Mouse (Mus musculus) hindbrain, embryonic 10.5 days (tissue): ENCODE data around the gene Ppp2r2c. TPM values are rescaled to one million over a fixed set of nuclear protein-coding genes. Genes with fewer than 3 reads are reported as not detected.

ENCODE experiments used
- DNase-seq: peaks from one replicate; pipeline ENCODE4 v3.0.0-alpha.2; 2017; ENCODE audit warnings: low spot score
- H3K27ac ChIP-seq: fragments of 300-500 bp; sonication (generic); 2 replicates; pipeline ENCODE4 v1.5.1; 2016; ENCODE audit warnings: mild to moderate bottlenecking, moderate library complexity
- H3K27me3 ChIP-seq: fragments of 300-500 bp; sonication (generic); 2 replicates; pipeline ENCODE4 v1.6.1; 2016; ENCODE audit warnings: mild to moderate bottlenecking; ENCODE audit not compliant: poor library complexity, insufficient read depth, severe bottlenecking
- H3K36me3 ChIP-seq: fragments of 300-500 bp; sonication (generic); 2 replicates; pipeline ENCODE4 v1.6.1; 2016; ENCODE audit warnings: mild to moderate bottlenecking, moderate library complexity
- H3K4me1 ChIP-seq: fragments of 300-500 bp; sonication (generic); replicated peaks from 2 replicates; pipeline ENCODE4 v1.6.1; 2016; ENCODE audit warnings: mild to moderate bottlenecking
- H3K4me3 ChIP-seq: fragments of 300-500 bp; sonication (generic); 2 replicates; pipeline ENCODE4 v1.5.1; 2016; ENCODE audit warnings: mild to moderate bottlenecking, moderate library complexity
- H3K9me3 ChIP-seq: fragments of 300-500 bp; sonication (generic); 2 replicates; pipeline ENCODE4 v1.6.1; 2016; ENCODE audit warnings: mild to moderate bottlenecking, moderate library complexity
- WGBS: fragments of 180-500 bp; shearing (Covaris S2); methylation state at CpG from one replicate; pipeline ENCODE4 v1.1.7; 2016; 5-methylcytosine and 5-hydroxymethylcytosine counted together
- polyA plus RNA-seq: library from polyadenylated mRNA; unstranded; fragments of >200 nt; fragmentation: Nextera tagmentation; extraction: Ambion mirVana; gene quantifications from 2 replicates; pipeline ENCODE4 v1.2.1, GENCODE M21; 2016

Ppp2r2c gene
- polyA plus RNA-seq, 1 experiment from 2014 or later: 1.1 TPM

DNA sequence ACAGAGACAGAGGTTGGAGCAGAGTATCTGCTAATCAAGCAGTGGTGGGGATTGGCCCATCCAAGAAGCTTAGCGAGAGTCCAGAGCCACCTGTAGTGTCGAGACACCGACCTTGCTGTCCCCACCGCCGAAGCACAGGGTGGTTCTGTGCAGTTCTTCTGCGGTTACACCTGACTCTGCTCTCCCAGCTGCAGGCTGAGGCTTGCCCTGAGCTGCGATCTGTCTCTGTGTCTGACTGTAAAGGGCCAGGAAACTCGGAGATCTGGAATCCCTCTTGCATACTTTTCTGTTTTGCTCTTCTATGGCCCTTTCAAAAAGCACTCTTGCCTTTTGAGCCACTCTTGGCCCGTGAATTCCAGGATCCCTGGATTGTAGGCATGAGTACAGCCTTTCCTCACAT, 36.4 kb downstream of the Ppp2r2c start:
- no peak for DNase-seq
- H3K4me3 ChIP-seq: no peak overlapping the region
- H3K27me3 ChIP-seq: no peaks in the 10 kb centered on the region
- peaks cover 3% of the 10 kb centered on the region; the same call in 1 of the 2 replicates for H3K9me3 ChIP-seq
- peaks cover 8% of the 10 kb centered on the region; the same call in 1 of the 2 replicates for H3K4me1 ChIP-seq
- no peaks in the 10 kb centered on the region for H3K36me3 ChIP-seq
- 83% methylated on average over 9 of the region's 9 CpGs for WGBS
- no peak overlapping the region for H3K27ac ChIP-seq

- H3K4me3 ChIP-seq: no peak overlapping the region
- H3K9me3 ChIP-seq: peaks cover 3% of the 10 kb centered on the region; the same call in 1 of the 2 replicates
- WGBS: 83% methylated on average over 8 of the region's 8 CpGs
- H3K36me3 ChIP-seq: no peaks in the 10 kb centered on the region
- no peak overlapping the region for H3K27ac ChIP-seq
- H3K27me3 ChIP-seq: no peaks in the 10 kb centered on the region
- H3K4me1 ChIP-seq: peaks cover 4% of the 10 kb centered on the region; the same call in 1 of the 2 replicates
- DNase-seq: no peak
These were observed 36.9 kb downstream of the Ppp2r2c start for GRCm38 (mm10) chr5:36905216-36905615.

GRCm38 (mm10) chr5:36907695-36908094, 39.4 kb downstream of the Ppp2r2c start:
- DNase-seq: no peak
- Histone ChIP-seq H3K4me3 (no peak overlapping the region), H3K36me3 (no peaks in the 10 kb centered on the region), H3K9me3 (peaks cover 2% of the 10 kb centered on the region; the same call in 1 of the 2 replicates), H3K27ac (no peak overlapping the region), H3K4me1 (peaks cover 7% of the 10 kb centered on the region; the same call in 1 of the 2 replicates), H3K27me3 (no peaks in the 10 kb centered on the region)
- 73% methylated on average over 10 of the region's 10 CpGs for WGBS

DNA sequence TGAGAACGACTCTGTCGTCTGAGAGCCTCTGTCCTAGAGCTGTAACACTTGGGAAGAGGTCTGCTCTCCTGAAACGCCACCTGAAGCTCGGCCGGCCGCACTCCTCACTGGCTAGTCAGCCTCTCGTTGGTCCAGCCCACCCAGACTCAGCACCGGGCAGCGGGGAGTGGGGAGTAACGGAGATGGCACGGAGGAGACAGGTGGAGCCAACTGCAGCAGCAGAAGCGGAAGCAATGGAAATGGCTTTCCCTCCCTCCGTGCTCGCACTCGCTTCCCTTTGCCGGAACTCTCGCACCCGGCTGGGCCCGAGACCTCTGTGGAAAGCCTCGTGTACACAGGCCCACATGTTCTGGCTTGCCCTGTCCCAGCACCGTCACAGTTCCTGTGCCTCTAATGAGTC, 41.2 kb downstream of the Ppp2r2c start:
- Histone ChIP-seq H3K9me3 (no peaks in the 10 kb centered on the region), H3K27ac (no peak overlapping the region), H3K27me3 (no peaks in the 10 kb centered on the region), H3K4me1 (peaks cover 7% of the 10 kb centered on the region; the same call in 1 of the 2 replicates), H3K4me3 (no peak overlapping the region), H3K36me3 (no peaks in the 10 kb centered on the region)
- 89% methylated on average over 21 of the region's 21 CpGs for WGBS
- no peak for DNase-seq

GRCm38 (mm10) chr5:36910980-36911379, 42.7 kb downstream of the Ppp2r2c start:
- H3K4me3 ChIP-seq: no peak overlapping the region
- WGBS: 42% methylated on average over 7 of the region's 7 CpGs
- no peaks in the 10 kb centered on the region for H3K9me3 ChIP-seq
- H3K4me1 ChIP-seq: peaks cover 12% of the 10 kb centered on the region; the same call in 1 of the 2 replicates
- H3K27ac ChIP-seq: no peak overlapping the region
- DNase-seq: no peak
- H3K36me3 ChIP-seq: no peaks in the 10 kb centered on the region
- H3K27me3 ChIP-seq: no peaks in the 10 kb centered on the region

- 75% methylated on average over 11 of the region's 11 CpGs for WGBS
- no peaks in the 10 kb centered on the region for H3K27me3 ChIP-seq
- no peak overlapping the region; the same call in 1 of the 2 replicates for H3K27ac ChIP-seq
- no peak for DNase-seq
- H3K4me3 ChIP-seq: no peak overlapping the region
- no peaks in the 10 kb centered on the region for H3K36me3 ChIP-seq
- H3K9me3 ChIP-seq: no peaks in the 10 kb centered on the region
- peaks cover 12% of the 10 kb centered on the region; the same call in 1 of the 2 replicates for H3K4me1 ChIP-seq
These were observed 43.5 kb downstream of the Ppp2r2c start for GRCm38 (mm10) chr5:36911759-36912352.

DNA sequence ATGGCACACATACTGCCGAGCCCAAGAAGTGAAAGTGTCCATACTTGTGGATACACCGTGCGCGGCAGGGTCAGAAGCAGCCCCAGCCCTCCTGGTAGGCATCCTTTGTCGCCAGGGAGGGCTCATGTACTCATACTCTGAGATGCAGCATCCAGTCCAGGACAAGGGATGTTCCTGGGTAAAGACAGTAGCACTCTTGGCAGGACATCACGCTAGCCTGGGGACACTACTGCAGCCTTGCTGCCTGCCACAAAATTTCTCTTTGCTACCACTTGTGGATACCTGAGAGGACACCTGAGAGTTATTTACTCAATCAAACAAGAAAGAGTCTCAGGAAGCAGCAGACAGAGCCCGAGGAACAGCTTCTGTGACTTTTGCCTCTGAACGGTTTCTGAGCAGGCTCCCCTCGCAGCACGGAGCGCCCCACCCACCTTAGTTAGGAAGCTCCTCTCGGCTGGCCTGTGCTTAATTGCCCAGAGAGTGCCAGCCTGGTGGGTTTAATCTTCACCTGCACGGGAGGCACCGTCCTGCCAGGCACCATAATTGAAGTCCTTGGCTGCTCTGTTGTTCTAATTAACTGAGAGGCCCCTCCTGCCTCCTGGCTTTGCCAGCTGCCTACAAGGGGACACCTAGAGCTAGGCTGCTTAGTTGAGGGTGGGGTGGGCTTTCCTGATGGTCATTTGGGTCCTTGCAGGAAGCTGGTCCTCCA, 44.4 kb downstream of the Ppp2r2c start:
- no peak overlapping the region for H3K27ac ChIP-seq
- H3K36me3 ChIP-seq: no peaks in the 10 kb centered on the region
- no peak overlapping the region for H3K4me3 ChIP-seq
- H3K4me1 ChIP-seq: peaks cover 12% of the 10 kb centered on the region; the same call in 1 of the 2 replicates
- WGBS: 70% methylated on average over 14 of the region's 14 CpGs
- DNase-seq: no peak
- H3K9me3 ChIP-seq: no peaks in the 10 kb centered on the region
- H3K27me3 ChIP-seq: no peaks in the 10 kb centered on the region

GRCm38 (mm10) chr5:36915256-36915655, 46.9 kb downstream of the Ppp2r2c start:
- H3K4me3 ChIP-seq: no peak overlapping the region
- H3K4me1 ChIP-seq: peaks cover 27% of the 10 kb centered on the region
- DNase-seq: no peak
- H3K36me3 ChIP-seq: no peaks in the 10 kb centered on the region
- H3K27ac ChIP-seq: 0 out of 2 replicates have a peak overlapping the region, but pooled peaks have one; percentile 53
- no peaks in the 10 kb centered on the region for H3K9me3 ChIP-seq
- 74% methylated on average over 3 of the region's 3 CpGs for WGBS
- H3K27me3 ChIP-seq: no peaks in the 10 kb centered on the region; the same call in 1 of the 2 replicates

DNA sequence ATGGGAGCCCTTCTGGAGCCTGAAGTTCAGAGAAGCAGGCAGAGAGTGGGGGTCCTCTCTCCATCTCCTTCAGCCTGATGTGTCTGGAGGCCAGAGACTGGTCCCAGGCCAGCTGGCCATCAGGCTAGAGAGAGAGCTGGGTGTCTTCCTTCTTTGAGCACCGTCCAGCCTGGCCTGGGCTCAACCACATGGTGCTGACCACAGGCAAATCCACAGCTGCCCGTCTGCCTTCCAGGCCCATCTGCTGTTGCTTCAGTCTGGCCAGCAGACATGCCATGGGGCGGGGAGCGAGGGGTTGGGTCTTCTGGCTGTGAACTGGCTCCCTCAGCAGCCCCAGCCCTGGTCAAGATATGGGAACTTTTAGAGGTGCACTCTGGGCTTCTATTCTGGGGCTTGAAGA, 48.3 kb downstream of the Ppp2r2c start:
- Histone ChIP-seq H3K4me3 (no peak overlapping the region), H3K4me1 (peaks cover 19% of the 10 kb centered on the region), H3K36me3 (no peaks in the 10 kb centered on the region), H3K9me3 (no peaks in the 10 kb centered on the region), H3K27me3 (no peaks in the 10 kb centered on the region; the same call in 1 of the 2 replicates), H3K27ac (no peak overlapping the region)
- DNase-seq: no peak
- 83% methylated on average over 4 of the region's 4 CpGs for WGBS

DNA sequence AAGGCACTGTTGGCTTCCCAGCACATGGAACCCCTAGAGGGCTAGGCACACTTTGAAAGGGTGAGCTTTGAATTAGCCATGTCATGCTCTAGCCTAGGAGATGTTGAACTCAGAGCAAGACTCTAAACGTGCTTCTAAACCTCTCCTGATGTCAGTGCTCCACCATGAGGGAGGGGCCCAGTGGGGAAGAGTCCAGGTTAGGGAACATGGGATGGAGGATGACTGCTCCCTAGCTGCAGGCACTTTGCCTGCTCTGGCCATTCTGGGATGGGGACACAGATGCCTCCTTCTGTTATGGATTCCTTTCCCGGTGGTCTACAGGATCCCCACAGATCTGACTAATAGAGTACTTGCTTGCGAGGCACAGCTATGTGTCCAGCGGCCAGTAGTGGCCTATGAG, 48.9 kb downstream of the Ppp2r2c start:
- 68% methylated on average over 4 of the region's 4 CpGs for WGBS
- DNase-seq: no peak
- no peaks in the 10 kb centered on the region; the same call in 1 of the 2 replicates for H3K27me3 ChIP-seq

DNA sequence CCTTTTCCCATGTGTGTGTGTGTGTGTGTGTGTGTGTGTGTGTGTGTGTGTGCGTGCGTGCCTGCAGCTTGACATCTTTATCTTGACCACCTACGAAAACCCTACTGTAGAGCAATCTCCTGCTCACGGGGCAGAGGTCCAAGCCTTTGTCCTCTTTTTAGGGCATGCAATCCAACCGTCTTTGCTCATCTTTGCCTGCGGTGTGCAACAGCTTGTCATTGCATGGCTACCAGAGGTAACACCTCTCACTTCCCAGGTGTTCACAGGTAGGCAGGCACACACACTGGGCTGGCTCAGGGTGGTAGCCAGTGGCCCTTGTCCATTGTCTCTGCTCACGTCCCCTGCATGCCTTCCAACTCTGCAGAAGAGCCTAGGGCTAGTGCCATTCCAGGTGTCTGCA, 49.7 kb downstream of the Ppp2r2c start:
- H3K4me3 ChIP-seq: no peak overlapping the region
- 77% methylated on average over 7 of the region's 7 CpGs for WGBS
- no peaks in the 10 kb centered on the region for H3K36me3 ChIP-seq
- no peaks in the 10 kb centered on the region; the same call in 1 of the 2 replicates for H3K27me3 ChIP-seq
- no peaks in the 10 kb centered on the region for H3K9me3 ChIP-seq
- H3K4me1 ChIP-seq: peaks cover 19% of the 10 kb centered on the region
- H3K27ac ChIP-seq: no peak overlapping the region
- no peak for DNase-seq

More for the DNA sequence above, 48.9 kb downstream of the Ppp2r2c start:
- H3K27ac ChIP-seq: no peak overlapping the region
- H3K4me1 ChIP-seq: peaks cover 19% of the 10 kb centered on the region
- H3K9me3 ChIP-seq: no peaks in the 10 kb centered on the region
- no peaks in the 10 kb centered on the region for H3K36me3 ChIP-seq
- no peak overlapping the region for H3K4me3 ChIP-seq

DNA sequence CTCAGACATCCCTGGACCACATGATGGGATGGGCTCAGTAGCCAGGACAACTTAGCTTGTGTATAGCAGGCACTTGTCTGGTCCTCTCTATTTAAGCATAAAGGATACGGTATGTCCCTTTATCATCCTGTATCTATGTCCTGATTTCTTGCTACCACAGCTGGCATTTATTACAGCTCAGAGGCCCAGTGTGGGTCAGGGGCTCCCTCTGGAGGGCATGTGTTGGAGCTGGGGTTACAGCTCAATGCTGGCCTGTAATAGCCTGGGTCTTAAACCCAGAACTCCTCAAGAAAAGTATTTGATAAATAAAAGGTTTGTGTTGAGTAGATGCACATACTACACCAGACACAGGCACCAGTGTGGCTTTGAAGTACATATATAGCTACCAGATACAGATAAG, 51.8 kb downstream of the Ppp2r2c start:
- Histone ChIP-seq H3K4me3 (no peak overlapping the region), H3K27me3 (no peaks in the 10 kb centered on the region; the same call in 1 of the 2 replicates), H3K4me1 (peaks cover 24% of the 10 kb centered on the region), H3K9me3 (no peaks in the 10 kb centered on the region), H3K36me3 (no peaks in the 10 kb centered on the region), H3K27ac (no peak overlapping the region)
- peak; percentile 42 for DNase-seq
- WGBS: 55% methylated on average over 1 of the region's 1 CpGs

- Histone ChIP-seq H3K27me3 (no peaks in the 10 kb centered on the region; the same call in 1 of the 2 replicates), H3K36me3 (no peaks in the 10 kb centered on the region), H3K27ac (no peak overlapping the region), H3K9me3 (no peaks in the 10 kb centered on the region), H3K4me3 (no peak overlapping the region), H3K4me1 (peaks cover 21% of the 10 kb centered on the region)
- 77% methylated on average over 1 of the region's 1 CpGs for WGBS
- no peak for DNase-seq
These were observed 53.6 kb downstream of the Ppp2r2c start for GRCm38 (mm10) chr5:36921871-36922270.
